Mouse (Mus musculus) embryonic facial prominence, embryonic 13.5 days (tissue): ENCODE data around the gene Hist1h4i. TPM values are rescaled to one million over a fixed set of nuclear protein-coding genes. Genes with fewer than 3 reads are reported as not detected.

Source experiments
- ATAC-seq: fragments of 200-750 bp; cut with Nextera tagmentation; 2 replicates; pipeline ENCODE4 v1.8.0; 2017; ENCODE audit warnings: low read depth; ENCODE audit not compliant: insufficient number of reproducible peaks, insufficient read depth, low FRiP score, low TSS enrichment
- H3K27ac ChIP-seq: fragments of 300-500 bp; sonication (generic); 2 replicates; pipeline ENCODE4 v1.5.1; 2015; ENCODE audit warnings: moderate library complexity, mild to moderate bottlenecking, inconsistent platforms
- H3K27me3 ChIP-seq: fragments of 300-500 bp; sonication (generic); 2 replicates; pipeline ENCODE4 v1.6.1; 2015; ENCODE audit warnings: mild to moderate bottlenecking, inconsistent platforms
- H3K36me3 ChIP-seq: fragments of 300-500 bp; sonication (generic); 2 replicates; pipeline ENCODE4 v1.6.1; 2015; ENCODE audit warnings: mild to moderate bottlenecking, inconsistent platforms
- H3K4me1 ChIP-seq: fragments of 300-500 bp; sonication (generic); 2 replicates; pipeline ENCODE4 v1.6.1; 2015; ENCODE audit warnings: inconsistent platforms
- H3K4me2 ChIP-seq: fragments of 300-500 bp; sonication (generic); 2 replicates; pipeline ENCODE4 v1.6.1; 2015; ENCODE audit warnings: moderate library complexity, mild to moderate bottlenecking, inconsistent platforms
- H3K4me3 ChIP-seq: fragments of 300-500 bp; sonication (generic); 2 replicates; pipeline ENCODE4 v1.5.1; 2015; ENCODE audit warnings: mild to moderate bottlenecking, inconsistent platforms
- H3K9ac ChIP-seq: fragments of 300-500 bp; sonication (generic); 2 replicates; pipeline ENCODE4 v1.6.1; 2015; ENCODE audit warnings: mild to moderate bottlenecking, inconsistent platforms
- H3K9me3 ChIP-seq: fragments of 300-500 bp; sonication (generic); 2 replicates; pipeline ENCODE4 v1.6.1; 2016; ENCODE audit warnings: inconsistent platforms
- WGBS: fragments of 180-500 bp; shearing (Covaris S2); methylation state at CpG from one replicate; pipeline ENCODE4 v1.1.7; 2015; ENCODE audit warnings: mixed read lengths; 5-methylcytosine and 5-hydroxymethylcytosine counted together
- polyA plus RNA-seq: library from polyadenylated mRNA; unstranded; fragments of >200 nt; fragmentation: Nextera tagmentation; extraction: Ambion mirVana; gene quantifications from 2 replicates; pipeline ENCODE4 v1.2.1, GENCODE M21; 2015

Hist1h4i gene
- polyA plus RNA-seq, 1 experiment from 2014 or later, result 31.3 TPM

- peaks cover 4% of the 10 kb centered on the region; the same call in 1 of the 2 replicates for H3K4me1 ChIP-seq
- H3K4me3 ChIP-seq, result peak overlapping the region; percentile 46
- 0 out of 2 replicates have a peak overlapping the region, but pooled peaks have one; percentile 59 for H3K9ac ChIP-seq
- ATAC-seq, result no peak
- H3K27me3 ChIP-seq, result peaks cover 44% of the 10 kb centered on the region
- H3K36me3 ChIP-seq, result no peaks in the 10 kb centered on the region
- peak overlapping the region; percentile 67 for H3K4me2 ChIP-seq
- H3K9me3 ChIP-seq, result no peaks in the 10 kb centered on the region
- WGBS, result 0% methylated on average over 8 of the region's 8 CpGs
- H3K27ac ChIP-seq, result no peak overlapping the region
These were observed 20.2 kb downstream of the Hist1h4i start for GRCm38 (mm10) chr13:22020901-22021339.

GRCm38 (mm10) chr13:22019934-22020835 is 21.0 kb downstream of the Hist1h4i start:
- WGBS, result under 1% methylated on average over 44 of the region's 44 CpGs
- peaks cover 4% of the 10 kb centered on the region; the same call in 1 of the 2 replicates for H3K4me1 ChIP-seq
- ATAC-seq, result no peak
- H3K4me3 ChIP-seq, result peak overlapping the region; percentile 46
- H3K9ac ChIP-seq, result peak overlapping the region; percentile 59
- no peaks in the 10 kb centered on the region for H3K36me3 ChIP-seq
- no peaks in the 10 kb centered on the region for H3K9me3 ChIP-seq
- H3K27me3 ChIP-seq, result peaks cover 49% of the 10 kb centered on the region
- H3K27ac ChIP-seq, result no peak overlapping the region
- H3K4me2 ChIP-seq, result peak overlapping the region; percentile 67

DNA sequence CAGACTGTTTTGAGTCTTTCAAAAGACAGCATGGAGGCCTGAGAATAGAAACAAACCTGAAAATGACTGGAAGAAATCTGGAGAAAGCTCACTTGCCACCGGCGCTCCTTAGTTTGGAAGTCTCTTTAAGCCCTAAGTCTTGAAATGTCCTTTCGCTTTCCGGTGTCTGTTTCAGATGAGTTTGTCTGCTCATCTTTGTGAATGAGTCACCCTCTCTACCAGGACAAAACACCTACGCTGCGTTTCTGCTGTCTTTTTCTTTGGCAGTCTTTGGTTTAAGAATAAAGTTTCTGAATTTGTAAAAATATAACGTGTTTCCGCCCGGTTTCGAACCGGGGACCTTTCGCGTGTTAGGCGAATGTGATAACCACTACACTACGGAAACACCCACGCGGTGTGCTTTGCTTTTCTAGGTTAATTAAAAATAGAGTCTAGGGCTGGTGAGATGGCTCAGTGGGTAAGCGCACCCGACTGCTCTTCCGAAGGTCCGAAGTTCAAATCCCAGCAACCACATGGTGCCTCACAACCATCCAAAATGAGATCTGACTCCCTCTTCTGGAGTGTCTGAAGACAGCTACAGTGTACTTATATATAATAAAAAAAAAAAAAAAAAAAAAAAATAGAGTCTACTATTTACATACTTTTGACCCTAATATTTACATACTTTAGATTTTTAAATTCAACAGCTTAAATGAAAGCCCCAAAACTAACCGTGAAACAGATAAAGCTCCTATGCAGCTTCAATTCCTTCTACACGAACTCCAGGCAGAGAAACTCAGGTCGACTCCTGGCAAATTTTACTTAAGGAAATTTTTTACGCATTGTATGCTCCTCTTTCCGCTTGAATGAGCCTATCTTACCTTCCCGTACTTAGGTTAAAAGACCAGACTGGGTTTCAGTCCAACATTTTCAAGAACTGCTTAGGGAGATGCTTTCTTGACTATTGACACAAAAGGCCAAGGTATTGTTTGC is 25.4 kb downstream of the Hist1h4i start:
- 14% methylated on average over 27 of the region's 27 CpGs for WGBS
- no peak for ATAC-seq
- H3K4me2 ChIP-seq, result no peak overlapping the region

GRCm38 (mm10) chr13:22014411-22014845 is 26.7 kb downstream of the Hist1h4i start:
- peaks cover 6% of the 10 kb centered on the region; the same call in 1 of the 2 replicates for H3K4me1 ChIP-seq
- no peak overlapping the region for H3K9ac ChIP-seq
- 20% methylated on average over 17 of the region's 17 CpGs for WGBS
- peak overlapping the region; percentile 31 for H3K4me2 ChIP-seq
- H3K4me3 ChIP-seq, result peak overlapping the region; percentile 19
- H3K27ac ChIP-seq, result no peak overlapping the region
- peaks cover 86% of the 10 kb centered on the region for H3K27me3 ChIP-seq
- H3K36me3 ChIP-seq, result no peaks in the 10 kb centered on the region
- no peak for ATAC-seq
- H3K9me3 ChIP-seq, result no peaks in the 10 kb centered on the region

More for the DNA sequence above, 25.4 kb downstream of the Hist1h4i start:
- Histone ChIP-seq H3K9me3 (no peaks in the 10 kb centered on the region), H3K4me3 (no peak overlapping the region), H3K36me3 (no peaks in the 10 kb centered on the region), H3K27ac (no peak overlapping the region), H3K4me1 (peaks cover 10% of the 10 kb centered on the region), H3K9ac (no peak overlapping the region), H3K27me3 (peaks cover 86% of the 10 kb centered on the region)

DNA sequence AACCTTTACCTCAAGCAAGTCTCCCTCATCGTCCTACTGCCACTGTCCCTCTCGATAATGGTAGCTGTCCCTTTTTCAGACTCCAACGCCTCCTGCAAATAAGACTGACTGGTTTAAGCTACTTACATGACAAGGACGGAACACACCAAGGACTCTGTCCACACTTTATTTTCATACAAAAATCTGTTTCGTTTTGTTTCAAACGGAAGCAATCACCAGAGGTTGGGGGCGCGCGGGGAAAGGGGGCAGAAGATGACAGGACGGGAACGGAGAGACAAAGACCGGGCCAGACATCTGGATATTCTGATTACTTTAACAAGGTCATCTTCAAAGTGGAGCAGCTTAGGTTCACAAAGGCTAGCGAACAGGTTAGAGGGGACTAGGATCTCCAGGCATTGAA is 27.4 kb downstream of the Hist1h4i start:
- Histone ChIP-seq H3K36me3 (no peaks in the 10 kb centered on the region), H3K27ac (no peak overlapping the region), H3K4me2 (peak overlapping the region; percentile 31; the same call in 1 of the 2 replicates), H3K9me3 (no peaks in the 10 kb centered on the region), H3K27me3 (peaks cover 86% of the 10 kb centered on the region), H3K4me3 (no peak overlapping the region), H3K4me1 (peaks cover 6% of the 10 kb centered on the region; the same call in 1 of the 2 replicates), H3K9ac (no peak overlapping the region)
- ATAC-seq, result no peak
- WGBS, result 23% methylated on average over 13 of the region's 13 CpGs

- H3K4me1 ChIP-seq, result peaks cover 22% of the 10 kb centered on the region
- H3K9ac ChIP-seq, result no peak within 1 kb of the TSS
- no peak within 1 kb of the TSS for H3K27ac ChIP-seq
- ATAC-seq, result no peak
- no peaks in the 10 kb centered on the region for H3K9me3 ChIP-seq
- 32% methylated on average over 7 of the region's 7 CpGs for WGBS
- no peaks in the 10 kb centered on the region for H3K36me3 ChIP-seq
- H3K27me3 ChIP-seq, result peaks cover 93% of the 10 kb centered on the region
- no peak within 1 kb of the TSS for H3K4me2 ChIP-seq
- no peak within 1 kb of the TSS for H3K4me3 ChIP-seq
These were observed 31.5 kb downstream of the Hist1h4i start, which contains the start of gene Prss16 for GRCm38 (mm10) chr13:22009642-22010041. Gene Prss16, minus strand, starts transcription at chr13:22009742.

DNA sequence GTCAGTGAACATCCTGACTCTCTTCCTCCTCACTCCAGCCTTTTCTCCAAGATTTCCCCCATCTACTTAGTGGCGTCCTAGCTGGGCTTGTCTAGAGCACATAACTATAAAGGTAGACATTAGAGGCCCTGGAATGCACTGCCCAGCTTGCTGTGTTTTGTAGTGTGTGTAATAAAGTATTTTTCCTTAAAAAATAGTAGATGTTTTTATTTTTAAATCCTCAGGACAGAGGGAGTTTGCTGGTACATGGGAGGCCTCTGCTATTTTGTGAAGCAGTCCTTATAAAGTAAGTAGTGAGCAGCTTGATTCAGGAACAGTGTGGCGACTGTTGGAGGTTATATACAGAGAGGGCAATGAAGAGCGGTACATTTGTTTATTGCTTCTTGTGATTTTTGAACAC is 32.5 kb downstream of the Hist1h4i start:
- Histone ChIP-seq H3K9me3 (no peaks in the 10 kb centered on the region), H3K4me2 (no peak overlapping the region), H3K9ac (no peak overlapping the region), H3K27me3 (peaks cover 93% of the 10 kb centered on the region), H3K36me3 (no peaks in the 10 kb centered on the region), H3K4me1 (peaks cover 18% of the 10 kb centered on the region), H3K4me3 (no peak overlapping the region), H3K27ac (no peak overlapping the region)
- ATAC-seq, result no peak
- 77% methylated on average over 3 of the region's 3 CpGs for WGBS

- H3K9ac ChIP-seq, result no peak overlapping the region
- no peaks in the 10 kb centered on the region for H3K36me3 ChIP-seq
- no peak overlapping the region for H3K4me3 ChIP-seq
- ATAC-seq, result no peak
- H3K27me3 ChIP-seq, result peaks cover 96% of the 10 kb centered on the region
- WGBS, result 47% methylated on average over 7 of the region's 7 CpGs
- H3K4me2 ChIP-seq, result no peak overlapping the region
- H3K9me3 ChIP-seq, result no peaks in the 10 kb centered on the region
- H3K27ac ChIP-seq, result no peak overlapping the region
- H3K4me1 ChIP-seq, result peaks cover 18% of the 10 kb centered on the region
These were observed 33.3 kb downstream of the Hist1h4i start for GRCm38 (mm10) chr13:22007872-22008271.

GRCm38 (mm10) chr13:22007121-22007510 is 34.0 kb downstream of the Hist1h4i start:
- Histone ChIP-seq H3K9me3 (no peaks in the 10 kb centered on the region), H3K9ac (peak overlapping the region; percentile 55; the same call in 1 of the 2 replicates), H3K36me3 (no peaks in the 10 kb centered on the region), H3K4me2 (peak overlapping the region; percentile 95), H3K4me3 (peak overlapping the region; percentile 59), H3K4me1 (peaks cover 18% of the 10 kb centered on the region), H3K27me3 (peaks cover 96% of the 10 kb centered on the region), H3K27ac (no peak overlapping the region)
- 1% methylated on average over 18 of the region's 18 CpGs for WGBS
- no peak for ATAC-seq

DNA sequence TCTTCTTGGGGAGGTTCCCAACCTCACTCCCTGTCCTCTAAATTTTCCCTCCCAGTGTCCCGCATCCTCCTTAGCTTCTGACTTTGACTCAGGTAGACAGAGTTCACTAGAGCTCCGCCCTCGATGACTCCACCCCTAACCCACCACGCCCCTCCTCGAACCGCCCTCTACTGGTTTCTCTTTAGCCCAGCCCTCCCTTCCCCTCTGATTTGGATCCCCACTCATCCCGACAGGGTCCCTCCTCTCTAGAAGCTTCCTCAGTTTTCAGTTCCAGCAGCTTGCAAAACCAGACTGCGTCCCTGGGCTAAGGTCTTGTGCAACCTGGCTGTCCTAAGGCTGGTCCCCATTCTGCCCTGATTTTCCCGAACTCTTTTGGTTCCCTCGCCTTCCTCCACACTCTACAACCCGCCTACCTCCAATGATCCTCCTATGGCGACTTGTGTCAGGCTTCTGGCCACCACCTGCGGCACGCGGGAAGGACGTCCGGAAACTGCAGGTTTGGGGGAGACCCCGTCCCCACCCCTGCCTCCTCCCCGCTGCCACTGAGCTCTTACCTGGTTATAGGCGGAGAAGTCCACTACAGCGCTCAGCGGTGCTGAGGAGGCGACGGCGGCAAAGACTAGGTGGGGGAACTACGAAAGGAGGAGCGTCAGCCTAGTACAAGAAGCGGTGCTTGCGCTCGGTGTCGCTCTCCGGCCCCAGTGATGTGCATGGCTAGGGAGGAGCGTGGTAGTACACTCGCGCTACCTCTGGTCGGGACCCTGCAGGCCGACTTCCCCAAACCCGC is 34.6 kb downstream of the Hist1h4i start:
- peak overlapping the region; percentile 68 for H3K9ac ChIP-seq
- no peaks in the 10 kb centered on the region for H3K9me3 ChIP-seq
- peaks cover 18% of the 10 kb centered on the region for H3K4me1 ChIP-seq
- peaks cover 98% of the 10 kb centered on the region for H3K27me3 ChIP-seq
- WGBS, result under 1% methylated on average over 38 of the region's 38 CpGs
- ATAC-seq, result peak; percentile 83
- H3K36me3 ChIP-seq, result no peaks in the 10 kb centered on the region
- H3K4me2 ChIP-seq, result peak overlapping the region; percentile 95
- no peak overlapping the region for H3K27ac ChIP-seq
- H3K4me3 ChIP-seq, result peak overlapping the region; percentile 59
